Mouse (Mus musculus) kidney, embryonic 15.5 days (tissue): ENCODE results near the gene Cst11. TPM values are rescaled to one million over a fixed set of nuclear protein-coding genes. Genes with fewer than 3 reads are reported as not detected.

Source experiments
- ATAC-seq: fragments of 200-750 bp; cut with Nextera tagmentation; replicated peaks from 2 replicates; pipeline ENCODE4 v1.8.0; 2017; ENCODE audit warnings: moderate TSS enrichment; ENCODE audit not compliant: low FRiP score
- H3K27ac ChIP-seq: fragments of 300-500 bp; sonication (generic); 2 replicates; pipeline ENCODE4 v1.5.1; 2015; ENCODE audit warnings: mild to moderate bottlenecking, inconsistent platforms
- H3K27me3 ChIP-seq: fragments of 300-500 bp; sonication (generic); 2 replicates; pipeline ENCODE4 v1.6.1; 2015; ENCODE audit warnings: inconsistent platforms
- H3K36me3 ChIP-seq: fragments of 300-500 bp; sonication (generic); 2 replicates; pipeline ENCODE4 v1.6.1; 2015; ENCODE audit warnings: inconsistent platforms
- H3K4me1 ChIP-seq: fragments of 300-500 bp; sonication (generic); 2 replicates; pipeline ENCODE4 v1.6.1; 2015; ENCODE audit warnings: inconsistent platforms
- H3K4me2 ChIP-seq: fragments of 300-500 bp; sonication (generic); 2 replicates; pipeline ENCODE4 v1.6.1; 2015; ENCODE audit warnings: moderate library complexity, mild to moderate bottlenecking, inconsistent platforms
- H3K4me3 ChIP-seq: fragments of 300-500 bp; sonication (generic); replicated peaks from 2 replicates; pipeline ENCODE4 v1.5.1; 2015; ENCODE audit warnings: mild to moderate bottlenecking, inconsistent platforms
- H3K9ac ChIP-seq: fragments of 300-500 bp; sonication (generic); 2 replicates; pipeline ENCODE4 v1.6.1; 2015; ENCODE audit warnings: mild to moderate bottlenecking, inconsistent platforms
- H3K9me3 ChIP-seq: fragments of 300-500 bp; sonication (generic); replicated peaks from 2 replicates; pipeline ENCODE4 v1.6.1; 2016; ENCODE audit warnings: inconsistent platforms
- WGBS: fragments of 180-500 bp; shearing (Covaris S2); methylation state at CpG from one replicate; pipeline ENCODE4 v1.1.7; 2015; ENCODE audit warnings: mixed read lengths; 5-methylcytosine and 5-hydroxymethylcytosine counted together
- polyA plus RNA-seq: library from polyadenylated mRNA; unstranded; fragments of >200 nt; fragmentation: Nextera tagmentation; extraction: Ambion mirVana; gene quantifications from 2 replicates; pipeline ENCODE4 v1.2.1, GENCODE M21; 2015

Gene Cst11
- polyA plus RNA-seq, 1 experiment from 2014 or later: not detected

DNA sequence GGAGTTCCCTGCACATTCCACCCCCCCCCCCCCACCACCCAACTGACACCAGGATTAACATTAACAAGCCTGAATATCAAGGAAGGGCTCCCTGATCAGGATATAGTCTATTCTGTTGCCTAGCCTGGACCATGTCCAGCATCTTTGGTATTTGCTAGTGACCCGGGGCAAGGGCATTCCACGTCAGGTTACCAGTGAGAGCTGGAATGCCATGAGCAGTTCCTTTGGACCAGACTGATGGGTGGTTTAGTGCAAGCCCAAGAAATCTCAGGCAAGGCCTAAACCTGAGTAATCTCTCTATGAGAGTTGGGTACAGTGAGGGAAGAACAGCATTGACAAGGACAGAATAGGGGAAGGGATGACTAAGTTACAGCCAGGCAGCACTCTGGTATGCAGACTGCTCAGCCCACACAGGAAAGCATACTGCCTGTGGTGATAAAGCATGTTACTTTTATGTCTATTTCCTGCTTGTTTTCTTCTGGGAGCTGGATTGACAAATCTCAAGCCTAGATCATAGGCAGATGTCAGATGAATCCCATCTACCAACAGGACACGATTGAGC is 27.4 kb downstream of the Cst11 start:
- H3K9me3 ChIP-seq: no peaks in the 10 kb centered on the region
- no peak overlapping the region for H3K27ac ChIP-seq
- no peaks in the 10 kb centered on the region for H3K4me1 ChIP-seq
- no peak overlapping the region for H3K4me2 ChIP-seq
- no peak overlapping the region for H3K4me3 ChIP-seq
- no peaks in the 10 kb centered on the region for H3K36me3 ChIP-seq
- WGBS: 79% methylated on average over 3 of the region's 3 CpGs
- no peaks in the 10 kb centered on the region for H3K27me3 ChIP-seq
- H3K9ac ChIP-seq: no peak overlapping the region
- no peak for ATAC-seq

DNA sequence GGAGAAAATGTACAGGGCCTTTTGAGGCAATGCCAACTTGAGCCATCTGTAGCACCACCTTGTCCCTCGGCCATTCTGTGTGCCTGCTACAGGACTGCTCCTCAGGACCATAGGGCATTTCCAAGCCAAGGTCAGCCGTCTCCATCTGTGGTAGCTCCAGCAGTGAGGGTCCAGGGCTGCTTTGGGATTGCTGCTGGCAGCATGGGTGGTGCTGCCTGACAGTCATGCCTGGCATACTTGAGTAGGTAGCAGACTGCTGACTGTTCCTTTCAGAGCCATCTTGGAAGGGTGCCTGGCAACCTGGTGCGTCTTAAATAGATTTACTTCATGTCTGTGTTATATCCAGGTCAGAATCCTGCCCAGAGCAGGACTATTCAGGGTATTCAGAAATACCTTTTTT is 28.3 kb downstream of the Cst11 start:
- H3K27me3 ChIP-seq: no peaks in the 10 kb centered on the region
- H3K4me3 ChIP-seq: no peak overlapping the region
- 81% methylated on average over 3 of the region's 3 CpGs for WGBS
- H3K4me2 ChIP-seq: no peak overlapping the region
- H3K4me1 ChIP-seq: no peaks in the 10 kb centered on the region
- no peak overlapping the region for H3K9ac ChIP-seq
- H3K27ac ChIP-seq: no peak overlapping the region
- no peaks in the 10 kb centered on the region for H3K9me3 ChIP-seq
- no peak for ATAC-seq
- no peaks in the 10 kb centered on the region for H3K36me3 ChIP-seq

GRCm38 (mm10) chr2:148732327-148733000 is 38.8 kb downstream of the Cst11 start, which contains the start of gene Napb:
TSS of gene Napb (minus strand) at chr2:148732467.
- peak within 1 kb of the TSS; percentile 73 for H3K4me2 ChIP-seq
- H3K4me1 ChIP-seq: peaks cover 6% of the 10 kb centered on the region
- peak within 1 kb of the TSS; percentile 80 for H3K4me3 ChIP-seq
- no peaks in the 10 kb centered on the region for H3K27me3 ChIP-seq
- H3K9ac ChIP-seq: peak within 1 kb of the TSS; percentile 80
- WGBS: 4% methylated on average over 18 of the region's 18 CpGs
- H3K27ac ChIP-seq: 0 out of 2 replicates have a peak within 1 kb of the TSS, but pooled peaks have one; percentile 37
- no peaks in the 10 kb centered on the region for H3K9me3 ChIP-seq
- peak; percentile 100 for ATAC-seq
- no peaks in the 10 kb centered on the region for H3K36me3 ChIP-seq

- under 1% methylated on average over 35 of the region's 35 CpGs for WGBS
- Histone ChIP-seq H3K4me1 (peaks cover 6% of the 10 kb centered on the region), H3K4me2 (peak overlapping the region; percentile 73), H3K4me3 (peak overlapping the region; percentile 80), H3K9ac (peak overlapping the region; percentile 80), H3K27ac (0 out of 2 replicates have a peak overlapping the region, but pooled peaks have one; percentile 37), H3K27me3 (no peaks in the 10 kb centered on the region), H3K9me3 (no peaks in the 10 kb centered on the region), H3K36me3 (no peaks in the 10 kb centered on the region)
- ATAC-seq: peak; percentile 74
Measured at GRCm38 (mm10) chr2:148731614-148732326, 39.5 kb downstream of the Cst11 start.

DNA sequence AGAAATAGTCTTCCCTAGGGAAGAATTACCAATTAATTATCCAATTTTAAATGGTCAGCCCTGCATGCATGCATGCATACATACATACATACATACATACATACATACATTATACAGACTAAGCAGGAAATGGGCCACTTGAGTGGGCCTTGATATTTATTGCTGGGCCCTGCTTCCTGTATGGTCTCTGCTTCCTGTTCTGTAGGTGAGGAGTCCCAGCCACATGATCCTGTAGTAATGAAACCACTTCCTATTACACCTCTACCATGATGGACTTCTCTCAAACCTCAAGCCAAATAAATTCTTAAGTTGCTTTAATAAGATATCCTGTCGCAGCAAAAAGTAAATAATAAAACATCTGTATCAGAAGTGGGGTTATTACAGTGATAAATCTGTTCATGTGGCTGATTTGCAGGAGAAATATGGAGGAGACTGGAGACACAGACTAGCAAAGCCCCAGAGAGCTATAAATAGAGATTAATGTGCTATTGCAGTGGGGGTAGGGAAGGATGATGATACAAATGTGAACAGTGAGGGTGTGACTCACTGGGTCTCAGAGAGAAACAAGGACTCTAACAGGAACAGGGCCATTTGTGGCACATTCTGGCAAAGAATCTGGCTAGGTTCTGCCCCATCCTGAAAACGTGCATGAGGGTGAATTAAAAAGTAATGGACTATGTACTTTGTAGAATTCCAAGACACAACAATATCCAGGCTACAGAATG is 51.9 kb downstream of the Cst11 start:
- 59% methylated on average over 2 of the region's 2 CpGs for WGBS
- Histone ChIP-seq H3K9me3 (no peaks in the 10 kb centered on the region), H3K27ac (no peak overlapping the region), H3K4me2 (no peak overlapping the region), H3K4me1 (no peaks in the 10 kb centered on the region), H3K36me3 (no peaks in the 10 kb centered on the region), H3K27me3 (no peaks in the 10 kb centered on the region), H3K4me3 (no peak overlapping the region), H3K9ac (no peak overlapping the region)
- no peak; the same call in 1 of the 2 replicates for ATAC-seq

Other genes starting within 250 kb of the Cst11 start
- gene Nxt1, start 98.9 kb downstream of the Cst11 start, polyA plus RNA-seq: 97.0 and 106 TPM in 2 replicates
- 21.9 and 23.5 TPM in 2 replicates for gene Gzf1, start 90.5 kb downstream of the Cst11 start, polyA plus RNA-seq
- gene Napb, start 39.0 kb downstream of the Cst11 start, polyA plus RNA-seq: 3.1 and 3.2 TPM in 2 replicates
- gene Cstl1, start 21.1 kb downstream of the Cst11 start, polyA plus RNA-seq: not detected in 2 replicates
- not detected in 2 replicates for gene 8030411F24Rik, start 10.5 kb upstream of the Cst11 start, polyA plus RNA-seq
- not detected in 2 replicates for gene Cst12, start 17.9 kb upstream of the Cst11 start, polyA plus RNA-seq
- gene Cst8, start 27.3 kb upstream of the Cst11 start, polyA plus RNA-seq: 0.24 and 0.62 TPM in 2 replicates
- gene Cst13, start 48.6 kb upstream of the Cst11 start, polyA plus RNA-seq: not detected in 2 replicates
- gene Cst9, start 63.6 kb upstream of the Cst11 start, polyA plus RNA-seq: not detected in 2 replicates
- gene 9230104L09Rik, start 93.5 kb upstream of the Cst11 start, polyA plus RNA-seq: not detected in 2 replicates
- 382 and 410 TPM in 2 replicates for gene Cst3, start 104.2 kb upstream of the Cst11 start, polyA plus RNA-seq
- gene Gm1330, start 231.8 kb upstream of the Cst11 start, polyA plus RNA-seq: not detected in 2 replicates
- gene Gm10750, start 245.7 kb upstream of the Cst11 start, polyA plus RNA-seq: not detected in 2 replicates